Mouse (Mus musculus) cerebellum, postnatal 14 days (tissue): ENCODE results near the gene Mthfr.
A peak's percentile ranks its signal among the peaks of the same experiment; 100 is the strongest.

Source experiments
- DNase-seq, 2 experiments: peaks; one replicate each; pipeline ENCODE4 v3.0.0; 2021; ENCODE audit warnings: mixed read lengths in 2 of 2

Mthfr gene

GRCm38 (mm10) chr4:148065702-148066400, 27.0 kb downstream of the Mthfr start:
- peak; percentile 48 to 62 for DNase-seq

- DNase-seq = peak in 1 of 2 experiments; percentile 18
Measured at GRCm38 (mm10) chr4:148066401-148066744, 27.5 kb downstream of the Mthfr start.

GRCm38 (mm10) chr4:148067346-148067745, 28.5 kb downstream of the Mthfr start:
- peak in 1 of 2 experiments; percentile 4 for DNase-seq

DNA sequence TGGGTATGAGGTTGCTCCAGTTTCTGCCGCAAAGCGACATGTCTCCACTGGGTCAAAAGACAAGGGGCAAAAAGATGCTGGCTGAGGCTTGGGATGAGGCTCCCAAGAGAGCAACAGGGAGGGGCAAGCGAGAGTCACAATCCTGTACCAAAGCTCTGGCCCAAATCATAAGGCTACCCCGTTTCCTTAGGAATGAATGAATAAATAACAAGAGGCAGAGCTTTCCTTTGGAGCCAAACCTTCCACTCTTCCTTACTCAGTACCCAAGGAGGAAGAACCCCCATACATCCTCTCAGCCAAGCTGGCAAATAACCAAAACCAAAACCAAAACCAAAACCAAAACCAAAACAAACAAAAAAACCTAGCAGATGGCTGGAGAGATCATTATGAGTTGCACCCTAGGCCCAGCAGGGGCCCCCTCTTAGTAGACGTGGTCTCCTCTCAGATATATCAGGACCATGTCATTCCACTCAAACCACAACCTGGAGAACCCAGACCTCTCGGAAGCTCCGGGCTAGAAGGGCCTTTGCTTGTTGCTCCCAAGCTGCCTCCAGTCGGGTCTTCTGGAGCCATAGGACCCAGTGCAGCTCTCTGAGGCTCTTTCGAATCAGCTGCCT, 30.8 kb downstream of the Mthfr start:
- DNase-seq = no peak

- peak in 1 of 2 experiments; percentile 4 for DNase-seq
Measured at GRCm38 (mm10) chr4:148071508-148071907, 32.6 kb downstream of the Mthfr start.

DNA sequence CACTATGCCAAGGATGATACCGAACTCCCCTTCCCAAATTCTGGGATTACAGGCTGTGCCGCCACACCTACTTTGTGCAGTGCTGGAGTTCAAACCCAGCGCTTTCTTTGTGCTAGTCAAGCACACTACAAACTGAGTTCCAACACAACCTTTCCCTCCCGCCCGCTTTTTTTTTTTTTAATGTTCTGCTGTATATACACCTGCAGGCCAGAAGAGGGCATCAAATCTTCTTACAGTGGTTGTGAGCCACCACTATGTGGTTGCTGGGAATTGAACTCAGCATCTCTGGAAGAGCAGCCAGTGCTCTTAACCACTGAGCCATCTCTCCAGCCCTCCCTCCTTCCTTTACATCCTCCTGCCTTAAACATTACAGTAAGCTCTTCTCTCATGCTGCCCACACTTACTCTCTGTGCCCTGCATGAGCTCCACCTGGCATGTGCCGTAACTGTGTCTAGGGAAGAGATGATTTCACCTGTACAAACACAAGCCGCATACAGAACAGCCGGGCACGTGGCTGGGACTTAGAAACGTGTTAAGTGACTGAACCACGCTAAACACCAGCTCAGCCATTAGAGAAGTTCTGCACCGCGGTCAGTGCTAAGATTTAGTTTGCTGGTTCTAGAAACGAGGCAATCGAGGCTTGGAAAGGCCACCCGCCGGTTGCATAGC, 35.8 kb downstream of the Mthfr start:
- DNase-seq = peak in 1 of 2 experiments; percentile 44

DNA sequence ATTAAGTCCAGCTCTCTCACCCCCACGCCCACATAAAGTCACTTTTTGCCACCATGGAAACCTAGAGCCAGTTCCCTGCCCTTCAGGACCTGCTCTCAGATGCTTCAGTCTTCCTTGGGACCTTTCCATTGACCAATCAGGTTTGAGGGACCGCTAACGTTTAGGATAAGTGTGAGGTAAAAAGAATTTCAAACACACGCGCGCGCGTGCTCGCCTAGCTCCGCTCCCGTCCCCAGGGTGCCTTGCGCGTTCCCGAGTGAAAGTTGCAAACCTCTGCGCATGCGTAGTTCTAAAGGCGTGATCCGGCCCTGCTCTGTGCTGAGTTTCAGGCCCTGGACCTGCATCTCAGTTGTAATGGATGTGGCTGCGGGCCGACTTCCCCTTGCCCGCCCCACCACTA, 36.4 kb downstream of the Mthfr start:
- DNase-seq = peak; percentile 63 to 67

DNA sequence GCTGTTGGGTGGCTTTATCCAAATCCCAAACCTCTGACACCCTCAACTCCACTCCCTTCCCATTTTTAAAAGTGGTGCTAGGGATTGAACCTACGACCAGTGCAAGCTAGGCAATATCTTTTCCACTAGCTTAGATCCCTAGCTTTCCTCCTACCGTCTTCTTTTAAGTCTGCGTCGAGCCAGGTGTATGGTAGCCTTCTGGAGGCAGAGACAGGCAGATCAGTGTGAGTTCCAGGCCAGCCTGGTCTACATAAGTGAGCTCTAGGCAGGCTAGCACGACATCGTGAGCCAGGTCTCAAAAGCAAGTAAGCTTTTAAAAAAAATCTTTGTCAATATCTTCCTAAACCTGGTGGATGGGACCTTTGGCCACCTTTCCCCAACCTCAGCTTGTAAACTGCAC, 37.0 kb downstream of the Mthfr start:
- no peak for DNase-seq

GRCm38 (mm10) chr4:148079212-148079611, 40.3 kb downstream of the Mthfr start:
- DNase-seq = no peak

GRCm38 (mm10) chr4:148079944-148080596, 41.2 kb downstream of the Mthfr start:
- DNase-seq = peak in 1 of 2 experiments; percentile 48

- peak; percentile 76 for DNase-seq
Measured at GRCm38 (mm10) chr4:148080597-148080973, 41.7 kb downstream of the Mthfr start.

DNA sequence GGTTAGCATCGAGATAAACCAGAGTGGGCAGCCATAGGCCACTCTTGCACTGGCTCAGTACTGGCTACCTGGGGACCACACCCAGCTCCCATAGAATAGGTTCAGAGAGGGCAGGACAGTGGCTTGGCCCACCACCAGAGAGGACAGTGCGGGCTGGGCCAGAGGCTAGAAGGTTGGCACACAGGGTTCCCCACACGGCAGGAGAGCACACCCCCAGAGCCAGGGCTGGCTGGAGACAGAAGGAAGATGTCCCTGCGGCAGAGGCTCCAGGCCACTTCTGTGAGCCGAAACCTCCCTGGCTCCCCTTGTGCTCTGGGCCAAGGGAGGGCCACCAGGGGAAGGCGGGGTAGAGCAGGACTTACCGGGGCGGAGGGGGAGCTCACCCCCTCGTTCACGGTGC, 42.3 kb downstream of the Mthfr start:
- peak in 1 of 2 experiments; percentile 38 for DNase-seq

GRCm38 (mm10) chr4:148082257-148083044, 43.6 kb downstream of the Mthfr start:
- DNase-seq = peak; percentile 73 to 87

- DNase-seq = no peak
Measured at GRCm38 (mm10) chr4:148083176-148083899, 44.5 kb downstream of the Mthfr start.

- no peak for DNase-seq
Measured at GRCm38 (mm10) chr4:148084261-148084714, 45.4 kb downstream of the Mthfr start.

- no peak for DNase-seq
Measured at GRCm38 (mm10) chr4:148085131-148085906, 46.4 kb downstream of the Mthfr start.

- no peak for DNase-seq
Measured at GRCm38 (mm10) chr4:148085907-148086305, 47.0 kb downstream of the Mthfr start.

DNA sequence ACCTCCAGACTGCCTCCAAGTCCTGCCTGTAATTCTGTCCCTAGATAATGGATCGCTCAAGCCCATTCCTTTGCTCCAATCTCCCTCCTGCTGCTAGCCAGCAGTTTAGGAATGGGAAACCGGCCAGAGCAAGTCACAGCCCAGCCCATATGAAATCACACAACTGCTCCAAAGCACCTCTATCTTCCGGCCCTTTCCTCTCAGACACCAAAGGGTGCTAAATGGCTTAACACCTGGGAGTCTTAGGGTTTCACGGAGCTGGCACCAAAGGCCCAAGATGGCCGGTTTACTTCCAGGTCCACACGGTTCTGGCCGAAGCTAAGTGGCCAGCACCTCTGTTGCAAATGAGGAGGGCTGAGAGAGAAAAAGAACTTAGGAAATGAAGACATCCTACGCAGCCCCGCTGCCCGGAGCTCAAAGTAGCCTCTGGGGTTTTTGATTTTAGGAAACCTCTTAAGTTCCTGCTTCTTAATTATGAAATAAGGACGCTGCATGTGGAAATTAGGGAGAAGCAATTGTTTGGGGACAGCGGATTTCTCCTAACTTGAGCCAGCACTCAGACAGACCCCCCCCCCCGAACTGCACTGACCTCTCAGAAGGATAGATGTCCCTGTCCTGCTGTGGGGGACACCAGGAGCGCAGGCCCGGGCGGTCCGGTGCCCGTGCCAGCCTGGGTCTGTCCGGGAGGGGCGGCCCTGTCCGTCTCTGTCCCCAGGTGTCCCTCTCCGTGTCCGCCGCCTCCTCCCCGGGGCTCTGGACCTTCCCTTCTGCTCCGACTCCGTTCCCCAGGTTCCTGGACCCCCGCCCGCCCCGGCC, 48.4 kb downstream of the Mthfr start:
- no peak for DNase-seq

DNA sequence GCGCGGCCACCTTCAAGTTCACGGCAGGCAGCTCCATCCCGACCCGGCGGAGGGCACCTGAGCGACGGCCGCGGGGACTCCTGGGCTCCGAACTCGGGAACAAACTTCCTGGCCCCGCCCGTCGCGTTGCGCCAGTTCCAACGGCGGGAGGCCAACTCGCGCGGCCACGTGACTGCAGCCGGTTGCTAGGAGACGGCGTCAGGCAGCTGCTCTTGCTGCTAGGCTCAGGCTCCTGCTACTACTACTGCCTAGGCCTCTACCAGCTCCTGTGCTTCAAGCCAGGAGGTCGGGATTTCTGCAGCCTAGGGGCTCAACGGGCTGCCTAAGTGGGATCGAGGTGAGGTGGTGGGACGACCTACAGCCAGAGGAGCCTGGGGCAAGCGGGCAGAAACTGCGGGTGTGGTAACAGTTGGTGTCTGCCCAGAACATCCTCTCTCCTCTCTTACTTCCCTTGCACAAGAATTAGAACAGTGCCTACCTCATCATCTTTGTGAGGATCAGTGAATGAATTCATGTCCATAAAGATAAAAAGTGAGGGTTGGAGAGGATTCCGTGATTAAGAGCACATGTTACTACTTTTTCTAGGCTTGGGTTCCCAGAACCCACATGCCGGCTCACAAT, 49.1 kb downstream of the Mthfr start, which contains the start of gene Agtrap:
Gene Agtrap, minus strand, starts transcription at position 125 of the 621 bp plus-strand sequence.
- DNase-seq = peak; percentile 95 to 97
